Mouse (Mus musculus) liver, embryonic 16.5 days (tissue): ENCODE data around the gene Bud13. TPM values are rescaled to one million over a fixed set of nuclear protein-coding genes. Genes with fewer than 3 reads are reported as not detected.

Experiments
- ATAC-seq: fragments of 200-750 bp; cut with Nextera tagmentation; 2 replicates; pipeline ENCODE4 v1.8.0; 2017; ENCODE audit warnings: low read depth, mild to moderate bottlenecking, moderate number of reproducible peaks, moderate library complexity
- H3K27ac ChIP-seq: fragments of 300-500 bp; sonication (generic); 2 replicates; pipeline ENCODE4 v1.5.1; 2014; ENCODE audit warnings: mild to moderate bottlenecking, low read length
- H3K27me3 ChIP-seq: fragments of 300-500 bp; sonication (generic); 2 replicates; pipeline ENCODE4 v1.6.1; 2014; ENCODE audit warnings: low read depth, low read length, mixed read lengths; ENCODE audit not compliant: control insufficient read depth, insufficient read depth
- H3K36me3 ChIP-seq: fragments of 300-500 bp; sonication (generic); 2 replicates; pipeline ENCODE4 v1.6.1; 2014; ENCODE audit warnings: mild to moderate bottlenecking; ENCODE audit not compliant: control insufficient read depth, insufficient read depth
- H3K4me1 ChIP-seq: fragments of 300-500 bp; sonication (generic); 2 replicates; pipeline ENCODE4 v1.6.1; 2014; ENCODE audit warnings: low read depth, low read length, mixed read lengths; ENCODE audit not compliant: control insufficient read depth
- H3K4me2 ChIP-seq: fragments of 300-500 bp; sonication (generic); 2 replicates; pipeline ENCODE4 v1.6.1; 2014; ENCODE audit warnings: low read depth, low read length, mixed read lengths
- H3K4me3 ChIP-seq: fragments of 300-500 bp; sonication (generic); 2 replicates; pipeline ENCODE4 v1.5.1; 2014; ENCODE audit warnings: low read depth, mild to moderate bottlenecking, low read length
- H3K9ac ChIP-seq: fragments of 300-500 bp; sonication (generic); 2 replicates; pipeline ENCODE4 v1.6.1; 2014; ENCODE audit warnings: low read depth, low read length
- H3K9me3 ChIP-seq: fragments of 300-500 bp; sonication (generic); replicated peaks from 2 replicates; pipeline ENCODE4 v1.6.1; 2016; ENCODE audit warnings: low read length; ENCODE audit not compliant: control insufficient read depth
- WGBS: fragments of 180-500 bp; shearing (Covaris S2); extraction: QIAGEN DNeasy Blood & Tissue Kit; methylation state at CpG from one replicate; pipeline ENCODE4 v1.1.7; 2014; ENCODE audit not compliant: insufficient replicate concordance; 5-methylcytosine and 5-hydroxymethylcytosine counted together
- polyA plus RNA-seq: library from polyadenylated mRNA; unstranded; fragments of >200 nt; fragmentation: Nextera tagmentation; extraction: Ambion mirVana; gene quantifications from 2 replicates; pipeline ENCODE4 v1.2.1, GENCODE M21; 2015

Bud13 gene
- polyA plus RNA-seq, 1 experiment from 2014 or later, result 6.7 TPM

GRCm38 (mm10) chr9:46272070-46272469 lies 10.7 kb upstream of the Bud13 start:
- WGBS, result 24% methylated on average over 9 of the region's 9 CpGs
- Histone ChIP-seq H3K27me3 (no peaks in the 10 kb centered on the region), H3K9me3 (no peaks in the 10 kb centered on the region), H3K36me3 (peaks cover 18% of the 10 kb centered on the region), H3K4me3 (peak overlapping the region; percentile 88), H3K27ac (no peak overlapping the region), H3K9ac (peak overlapping the region; percentile 75; the same call in 1 of the 2 replicates), H3K4me1 (peaks cover 18% of the 10 kb centered on the region), H3K4me2 (peak overlapping the region; percentile 79)
- no peak for ATAC-seq

- H3K9ac ChIP-seq, result peak within 1 kb of the TSS; percentile 75
- peaks cover 18% of the 10 kb centered on the region for H3K4me1 ChIP-seq
- peaks cover 22% of the 10 kb centered on the region for H3K36me3 ChIP-seq
- H3K4me3 ChIP-seq, result peak within 1 kb of the TSS; percentile 88
- ATAC-seq, result peak; percentile 91
- WGBS, result 2% methylated on average over 45 of the region's 45 CpGs
- no peaks in the 10 kb centered on the region for H3K27me3 ChIP-seq
- H3K9me3 ChIP-seq, result no peaks in the 10 kb centered on the region
- H3K27ac ChIP-seq, result peak within 1 kb of the TSS; percentile 68
- H3K4me2 ChIP-seq, result peak within 1 kb of the TSS; percentile 79
Measured at GRCm38 (mm10) chr9:46272677-46273454, 9.9 kb upstream of the Bud13 start, which contains the start of gene Zpr1. TSS of gene Zpr1 (plus strand) at chr9:46273064.

GRCm38 (mm10) chr9:46274494-46274893 lies 8.3 kb upstream of the Bud13 start:
- peaks cover 25% of the 10 kb centered on the region for H3K36me3 ChIP-seq
- H3K4me3 ChIP-seq, result no peak overlapping the region
- WGBS, result 67% methylated on average over 9 of the region's 9 CpGs
- H3K9me3 ChIP-seq, result no peaks in the 10 kb centered on the region
- H3K27ac ChIP-seq, result no peak overlapping the region
- no peak overlapping the region for H3K4me2 ChIP-seq
- H3K4me1 ChIP-seq, result peaks cover 18% of the 10 kb centered on the region
- ATAC-seq, result no peak
- H3K27me3 ChIP-seq, result no peaks in the 10 kb centered on the region
- no peak overlapping the region for H3K9ac ChIP-seq

- H3K27ac ChIP-seq, result no peak overlapping the region
- ATAC-seq, result no peak
- WGBS, result 77% methylated on average over 4 of the region's 4 CpGs
- no peaks in the 10 kb centered on the region for H3K9me3 ChIP-seq
- H3K9ac ChIP-seq, result no peak overlapping the region
- H3K4me1 ChIP-seq, result no peaks in the 10 kb centered on the region
- H3K27me3 ChIP-seq, result no peaks in the 10 kb centered on the region
- no peak overlapping the region for H3K4me2 ChIP-seq
- peaks cover 5% of the 10 kb centered on the region for H3K36me3 ChIP-seq
- H3K4me3 ChIP-seq, result no peak overlapping the region
Measured at GRCm38 (mm10) chr9:46298381-46298780, 15.6 kb downstream of the Bud13 start.

- ATAC-seq, result no peak
- Histone ChIP-seq H3K27me3 (no peaks in the 10 kb centered on the region), H3K27ac (no peak overlapping the region), H3K36me3 (peaks cover 5% of the 10 kb centered on the region), H3K4me1 (no peaks in the 10 kb centered on the region), H3K9me3 (no peaks in the 10 kb centered on the region), H3K4me2 (no peak overlapping the region), H3K4me3 (no peak overlapping the region), H3K9ac (no peak overlapping the region)
- WGBS, result 10% methylated on average over 2 of the region's 2 CpGs
Measured at GRCm38 (mm10) chr9:46302142-46302541, 19.3 kb downstream of the Bud13 start.

- Histone ChIP-seq H3K36me3 (no peaks in the 10 kb centered on the region), H3K9me3 (no peaks in the 10 kb centered on the region), H3K9ac (no peak overlapping the region), H3K4me1 (no peaks in the 10 kb centered on the region), H3K4me3 (no peak overlapping the region), H3K4me2 (no peak overlapping the region), H3K27ac (no peak overlapping the region), H3K27me3 (no peaks in the 10 kb centered on the region)
- 16% methylated on average over 7 of the region's 7 CpGs for WGBS
- no peak for ATAC-seq
Measured at GRCm38 (mm10) chr9:46309121-46309520, 26.3 kb downstream of the Bud13 start.

- Histone ChIP-seq H3K4me3 (no peak overlapping the region), H3K4me1 (no peaks in the 10 kb centered on the region), H3K9ac (no peak overlapping the region), H3K9me3 (no peaks in the 10 kb centered on the region), H3K4me2 (no peak overlapping the region), H3K27me3 (no peaks in the 10 kb centered on the region), H3K36me3 (no peaks in the 10 kb centered on the region), H3K27ac (no peak overlapping the region)
- 7% methylated on average over 4 of the region's 4 CpGs for WGBS
- 0 out of 2 replicates have a peak, but pooled peaks have one; percentile 16 for ATAC-seq
Measured at GRCm38 (mm10) chr9:46314507-46314906, 31.7 kb downstream of the Bud13 start.

GRCm38 (mm10) chr9:46314921-46315320 lies 32.1 kb downstream of the Bud13 start:
- Histone ChIP-seq H3K4me2 (no peak overlapping the region), H3K27ac (no peak overlapping the region), H3K9me3 (no peaks in the 10 kb centered on the region), H3K36me3 (no peaks in the 10 kb centered on the region), H3K4me3 (no peak overlapping the region), H3K9ac (no peak overlapping the region), H3K27me3 (no peaks in the 10 kb centered on the region), H3K4me1 (no peaks in the 10 kb centered on the region)
- 33% methylated on average over 2 of the region's 2 CpGs for WGBS
- no peak for ATAC-seq

GRCm38 (mm10) chr9:46315807-46316365 lies 33.1 kb downstream of the Bud13 start:
- H3K4me1 ChIP-seq, result no peaks in the 10 kb centered on the region
- WGBS, result 53% methylated on average over 11 of the region's 11 CpGs
- no peaks in the 10 kb centered on the region for H3K27me3 ChIP-seq

More at GRCm38 (mm10) chr9:46315807-46316365, 33.1 kb downstream of the Bud13 start:
- H3K9me3 ChIP-seq, result no peaks in the 10 kb centered on the region
- H3K27ac ChIP-seq, result no peak overlapping the region
- ATAC-seq, result no peak
- H3K36me3 ChIP-seq, result no peaks in the 10 kb centered on the region
- no peak overlapping the region for H3K4me2 ChIP-seq
- H3K4me3 ChIP-seq, result no peak overlapping the region
- no peak overlapping the region for H3K9ac ChIP-seq
